Mouse (Mus musculus) embryonic fibroblast, embryonic 13.5 days (primary cell): ENCODE results near the gene Tsnaxip1. TPM values are rescaled to one million over a fixed set of nuclear protein-coding genes. Genes with fewer than 3 reads are reported as not detected.

Experiments used
- H3K27ac ChIP-seq: 2 replicates; pipeline ENCODE4 v1.5.1; 2012; ENCODE audit warnings: low read length, control low read depth, inconsistent platforms; ENCODE audit not compliant: insufficient read depth
- H3K4me1 ChIP-seq: 2 replicates; pipeline ENCODE4 v1.6.1; 2011; ENCODE audit warnings: low read length; ENCODE audit not compliant: control insufficient read depth, insufficient read depth
- H3K4me3 ChIP-seq: 2 replicates; pipeline ENCODE4 v1.5.1; 2011; ENCODE audit warnings: mild to moderate bottlenecking, control low read depth, low read length; ENCODE audit not compliant: insufficient read depth
- CTCF ChIP-seq: IDR thresholded peaks from 2 replicates; pipeline ENCODE4 v1.5.1; 2011; ENCODE audit warnings: mild to moderate bottlenecking, control low read depth, low read length, moderate library complexity, borderline replicate concordance; ENCODE audit not compliant: insufficient read depth
- POLR2A ChIP-seq: IDR thresholded peaks from 2 replicates; pipeline ENCODE4 v1.6.1; 2011; ENCODE audit warnings: low read depth, mild to moderate bottlenecking, control low read depth, low read length, moderate library complexity
- polyA plus RNA-seq: library from polyadenylated mRNA; stranded (reverse); fragments of >200 nt; gene quantifications from 2 replicates; pipeline ENCODE4 v1.2.4, GENCODE M21; 2011; ENCODE audit warnings: low read depth; ENCODE audit not compliant: missing spikeins, insufficient read length

Tsnaxip1 gene
- polyA plus RNA-seq, 1 experiment = not detected

DNA sequence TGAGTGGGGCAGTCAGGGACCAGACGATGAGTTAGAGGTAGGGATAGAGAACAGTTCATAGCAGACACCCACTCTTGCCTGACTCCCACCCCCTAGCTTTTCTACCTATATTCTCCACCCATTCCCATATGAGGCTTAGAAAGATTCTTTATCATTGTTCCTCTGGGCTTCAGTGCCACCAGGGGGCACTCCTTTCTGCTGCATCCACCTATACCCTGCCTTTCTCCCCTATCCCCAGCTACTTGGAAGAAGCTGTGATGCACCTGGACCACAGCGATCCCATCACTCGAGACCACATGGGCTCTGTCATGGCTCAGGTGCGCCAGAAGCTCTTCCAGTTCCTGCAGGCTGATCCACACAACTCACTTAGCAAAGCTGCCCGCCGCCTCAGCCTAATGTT, 64.9 kb downstream of the Tsnaxip1 start:
- no peaks in the 10 kb centered on the region for H3K4me1 ChIP-seq
- no peak overlapping the region for H3K4me3 ChIP-seq
- no peak overlapping the region for H3K27ac ChIP-seq
- TF ChIP-seq CTCF (no peak), POLR2A (no peak)

DNA sequence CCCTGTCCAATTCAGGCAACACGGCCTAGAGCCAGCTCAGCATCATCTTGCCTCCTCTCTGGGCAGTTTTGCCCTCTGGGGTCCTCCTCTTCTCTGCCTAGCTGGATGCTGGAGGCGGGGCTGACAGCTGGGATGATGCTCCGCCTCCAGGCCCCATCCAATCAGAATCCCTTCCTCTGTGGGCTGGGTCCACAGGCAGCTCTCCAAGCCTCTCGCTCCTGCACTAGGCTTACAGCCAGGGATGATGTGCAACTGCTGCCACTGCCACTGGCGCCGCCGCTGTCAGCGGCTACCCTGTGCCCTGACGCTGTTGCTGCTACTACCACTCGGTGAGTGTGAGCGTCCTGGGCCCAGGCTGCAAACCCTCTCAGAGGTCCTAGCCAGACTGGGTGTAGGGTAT, 65.8 kb downstream of the Tsnaxip1 start, which contains the start of gene Nrn1l:
Gene Nrn1l (plus strand): TSS at position 229 of the 400 bp plus-strand sequence.
- no peak for TF ChIP-seq POLR2A
- TF ChIP-seq CTCF = no peak
- Histone ChIP-seq H3K27ac (no peak within 1 kb of the TSS), H3K4me1 (no peaks in the 10 kb centered on the region), H3K4me3 (no peak within 1 kb of the TSS)

Other genes starting within 250 kb of the Tsnaxip1 start
- gene Ripor1, start 222.5 kb upstream of the Tsnaxip1 start, polyA plus RNA-seq = 31.7 and 40.8 TPM in 2 replicates
- gene Ctcf, start 191.2 kb upstream of the Tsnaxip1 start, polyA plus RNA-seq = 55.2 and 69.7 TPM in 2 replicates
- not detected in 2 replicates for gene Agrp, start 190.3 kb upstream of the Tsnaxip1 start, polyA plus RNA-seq
- gene Carmil2, start 141.5 kb upstream of the Tsnaxip1 start, polyA plus RNA-seq = 0.42 and 0.58 TPM in 2 replicates
- 24.6 and 26.5 TPM in 2 replicates for gene Acd, start 126.6 kb upstream of the Tsnaxip1 start, polyA plus RNA-seq
- gene Pard6a, start 126.6 kb upstream of the Tsnaxip1 start, polyA plus RNA-seq = 7.9 and 15.8 TPM in 2 replicates
- gene 4933405L10Rik, start 120.1 kb upstream of the Tsnaxip1 start, polyA plus RNA-seq = not detected in 2 replicates
- 5.9 and 9.1 TPM in 2 replicates for gene Enkd1, start 119.5 kb upstream of the Tsnaxip1 start, polyA plus RNA-seq
- gene Gfod2, start 69.1 kb upstream of the Tsnaxip1 start, polyA plus RNA-seq = 4.7 and 5.6 TPM in 2 replicates
- 18.4 and 18.6 TPM in 2 replicates for gene Ranbp10, start 381 bp upstream of the Tsnaxip1 start, polyA plus RNA-seq
- 35.4 and 40.3 TPM in 2 replicates for gene Cenpt, start 25.5 kb downstream of the Tsnaxip1 start, polyA plus RNA-seq
- 22.1 and 22.6 TPM in 2 replicates for gene Thap11, start 27.4 kb downstream of the Tsnaxip1 start, polyA plus RNA-seq
- gene Nutf2, start 32.8 kb downstream of the Tsnaxip1 start, polyA plus RNA-seq = 90.4 and 119 TPM in 2 replicates
- 45.5 and 51.8 TPM in 2 replicates for gene Edc4, start 53.1 kb downstream of the Tsnaxip1 start, polyA plus RNA-seq
- 1.1 and 1.2 TPM in 2 replicates for gene Nrn1l, start 65.8 kb downstream of the Tsnaxip1 start, polyA plus RNA-seq
- gene Pskh1, start 72.7 kb downstream of the Tsnaxip1 start, polyA plus RNA-seq = 28.9 and 30.5 TPM in 2 replicates
- gene Ctrl, start 106.1 kb downstream of the Tsnaxip1 start, polyA plus RNA-seq = not detected in 2 replicates
- 27.1 and 30.5 TPM in 2 replicates for gene Psmb10, start 110.7 kb downstream of the Tsnaxip1 start, polyA plus RNA-seq
- 2.3 and 3.9 TPM in 2 replicates for gene Lcat, start 115.7 kb downstream of the Tsnaxip1 start, polyA plus RNA-seq
- gene Slc12a4, start 138.4 kb downstream of the Tsnaxip1 start, polyA plus RNA-seq = 60.2 and 82.1 TPM in 2 replicates
- not detected in 2 replicates for gene Dpep3, start 151.7 kb downstream of the Tsnaxip1 start, polyA plus RNA-seq
- 13.4 and 17.4 TPM in 2 replicates for gene Dus2, start 163.6 kb downstream of the Tsnaxip1 start, polyA plus RNA-seq
- gene Dpep2nb, start 178.2 kb downstream of the Tsnaxip1 start, polyA plus RNA-seq = not detected in 2 replicates
- 7.3 and 8.8 TPM in 2 replicates for gene Ddx28, start 184.2 kb downstream of the Tsnaxip1 start, polyA plus RNA-seq
- gene Nfatc3, start 231.1 kb downstream of the Tsnaxip1 start, polyA plus RNA-seq = 69.6 and 78.6 TPM in 2 replicates